In the genomic region with DNA sequence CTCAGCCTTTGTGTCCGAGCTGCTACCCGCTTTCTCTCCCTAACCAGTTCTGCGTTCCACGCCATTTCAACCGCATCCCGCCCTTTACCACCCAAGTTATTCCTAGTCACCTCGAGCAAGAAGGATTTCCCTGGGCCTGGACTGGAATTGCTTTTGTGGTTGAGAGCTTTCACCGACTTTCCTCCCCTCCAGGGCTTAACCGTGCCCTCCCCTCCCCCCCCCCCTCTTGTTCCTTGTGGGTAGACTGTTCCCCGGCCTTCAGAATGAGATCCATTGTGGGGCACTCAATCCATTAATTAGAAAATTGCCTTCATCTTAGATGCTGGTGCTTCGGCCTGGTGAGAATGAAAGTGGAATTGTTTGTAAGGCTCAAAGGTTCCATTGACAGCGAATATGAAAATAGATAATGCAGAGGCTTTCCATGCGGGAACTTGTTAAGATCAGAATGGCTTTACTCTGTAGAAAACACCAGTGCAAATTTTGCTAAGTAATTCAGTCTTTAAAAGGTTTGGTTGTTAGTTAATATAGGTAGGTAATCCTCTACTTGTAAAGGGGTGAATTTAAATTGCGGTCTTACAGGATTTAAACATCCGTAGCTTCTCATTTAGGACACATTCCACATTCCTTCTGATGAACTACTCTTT, we compare ENCODE assay signal across 8 mouse cellular contexts. TPM values are rescaled to one million over a fixed set of nuclear protein-coding genes. Genes with fewer than 3 reads are reported as not detected.
A peak's percentile ranks its signal among the peaks of the same experiment; 100 is the strongest.
DNase-seq lines count a peak whose midpoint lies in the region; ATAC-seq and TF ChIP-seq lines count a peak whose summit lies in the region.

No protein-coding gene starts in this region.

- 51% methylated on average over 15 of the region's 15 CpGs for WGBS in embryonic facial prominence, embryonic 12.5 days
- 50% methylated on average over 15 of the region's 15 CpGs for WGBS in hindbrain, embryonic 15.5 days
- WGBS in midbrain, postnatal 0 days: 50% methylated on average over 14 of the region's 15 CpGs

- peak overlapping the region; percentile 10; the same call in 1 of the 2 replicates for H3K27ac ChIP-seq in gastrocnemius, adult 2 months
- peak overlapping the region; percentile 94 for H3K27ac ChIP-seq in embryonic facial prominence, embryonic 12.5 days
- H3K27ac ChIP-seq in hindbrain, embryonic 15.5 days (replicated peaks): peak overlapping the region; percentile 89
- peak overlapping the region; percentile 51; the same call in 1 of the 2 replicates for H3K27ac ChIP-seq in midbrain, postnatal 0 days (ENCODE audit: low read depth, low read length)

- peaks cover 23% of the 10 kb centered on the region; the same call in 1 of the 2 replicates for H3K4me1 ChIP-seq in embryonic facial prominence, embryonic 12.5 days
- peaks cover 12% of the 10 kb centered on the region for H3K4me1 ChIP-seq in hindbrain, embryonic 15.5 days (replicated peaks)
- no peaks in the 10 kb centered on the region; the same call in 1 of the 2 replicates for H3K4me1 ChIP-seq in midbrain, postnatal 0 days (ENCODE audit: insufficient read depth, low read length)

- peak overlapping the region; percentile 19 for H3K9ac ChIP-seq in embryonic facial prominence, embryonic 12.5 days
- H3K9ac ChIP-seq in hindbrain, embryonic 15.5 days: no peak overlapping the region
- H3K9ac ChIP-seq in midbrain, postnatal 0 days (replicated peaks; ENCODE audit: low read length, poor library complexity, severe bottlenecking): no peak overlapping the region

- peak overlapping the region; percentile 33 for H3K4me2 ChIP-seq in embryonic facial prominence, embryonic 12.5 days (replicated peaks)
- H3K4me2 ChIP-seq in hindbrain, embryonic 15.5 days: peak overlapping the region; percentile 53
- H3K4me2 ChIP-seq in midbrain, postnatal 0 days (ENCODE audit: low read depth, low read length, poor library complexity, severe bottlenecking): peak overlapping the region; percentile 1; the same call in 1 of the 2 replicates

- ATAC-seq in embryonic facial prominence, embryonic 12.5 days (ENCODE audit: insufficient number of reproducible peaks, insufficient read depth, low FRiP score, low TSS enrichment): no peak
- no peak for ATAC-seq in hindbrain, embryonic 15.5 days (ENCODE audit: low FRiP score, low read depth)
- ATAC-seq in midbrain, postnatal 0 days (ENCODE audit: low FRiP score): no peak
- ATAC-seq in granulocyte monocyte progenitor cell, adult 5-6 weeks (replicated peaks; ENCODE audit: poor library complexity, severe bottlenecking): no peak

- intact Hi-C loops in gastrocnemius, adult 2 months (cut with DNase I): loop anchor here (2.0 kb wide), 1 partner anchor 51 kb away; no protein-coding TSS in a partner anchor

- TF ChIP-seq CTCF in gastrocnemius, adult 2 months (IDR thresholded peaks at IDR 0.05): no peak
- TF ChIP-seq CTCF in midbrain, postnatal 0 days (IDR thresholded peaks at IDR 0.05): no peak

- peak overlapping the region; percentile 78 for H3K4me3 ChIP-seq in gastrocnemius, adult 2 months
- no peak overlapping the region for H3K4me3 ChIP-seq in embryonic facial prominence, embryonic 12.5 days
- 0 out of 2 replicates have a peak overlapping the region, but pooled peaks have one; percentile 0 for H3K4me3 ChIP-seq in hindbrain, embryonic 15.5 days
- H3K4me3 ChIP-seq in midbrain, postnatal 0 days (ENCODE audit: low read depth, low read length): no peak overlapping the region

- peaks cover 56% of the 10 kb centered on the region for H3K9me3 ChIP-seq in embryonic facial prominence, embryonic 12.5 days
- peaks cover 15% of the 10 kb centered on the region; the same call in 1 of the 2 replicates for H3K9me3 ChIP-seq in hindbrain, embryonic 15.5 days
- H3K9me3 ChIP-seq in midbrain, postnatal 0 days (ENCODE audit: low read length): peaks cover 12% of the 10 kb centered on the region; the same call in 1 of the 2 replicates

- no peaks in the 10 kb centered on the region for H3K27me3 ChIP-seq in embryonic facial prominence, embryonic 12.5 days
- no peaks in the 10 kb centered on the region for H3K27me3 ChIP-seq in hindbrain, embryonic 15.5 days
- no peaks in the 10 kb centered on the region for H3K27me3 ChIP-seq in midbrain, postnatal 0 days (ENCODE audit: insufficient read depth, low read length)

- no peaks in the 10 kb centered on the region for H3K36me3 ChIP-seq in embryonic facial prominence, embryonic 12.5 days
- H3K36me3 ChIP-seq in hindbrain, embryonic 15.5 days: no peaks in the 10 kb centered on the region
- no peaks in the 10 kb centered on the region for H3K36me3 ChIP-seq in midbrain, postnatal 0 days (ENCODE audit: insufficient read depth, low read length)

- no peak for DNase-seq in gastrocnemius, adult 2 months
- DNase-seq in gastrocnemius, postnatal 10 days: no peak
- no peak for DNase-seq in midbrain, postnatal 0 days (ENCODE audit: low spot score)
- DNase-seq in ovary, adult 18-20 months (ENCODE audit: low spot score): no peak
- DNase-seq in layer of hippocampus, postnatal 36 days: no peak

RNA-seq across cellular contexts. Expression of gene Mest, which starts 12.5 kb away (rescaled TPM):
- total RNA-seq in gastrocnemius, adult 2 months (2021): 1 to 10 TPM; 1.6 to 2.4 TPM
- total RNA-seq in gastrocnemius, postnatal 10 days (2021): 100 to 1,000 TPM; 211 to 268 TPM
- polyA plus RNA-seq in embryonic facial prominence, embryonic 12.5 days (2016; fragmentation: Nextera tagmentation; extraction: Ambion mirVana): 1,207 and 1,222 TPM in 2 replicates
- polyA plus RNA-seq in hindbrain, embryonic 15.5 days (2015; fragmentation: Nextera tagmentation; extraction: Ambion mirVana): 321 and 324 TPM in 2 replicates
- total RNA-seq in midbrain, postnatal 0 days (2014; rRNA removed): 323 and 367 TPM in 2 replicates
- polyA plus RNA-seq in midbrain, postnatal 0 days (2015; fragmentation: Nextera tagmentation; extraction: Ambion mirVana): 109 and 165 TPM in 2 replicates
- total RNA-seq in granulocyte monocyte progenitor cell, adult 5-6 weeks (2014; fragmentation: Nextera tagmentation): not detected in 2 replicates
- 0.09 TPM in 1 of 2 replicates, not detected in the other for total RNA-seq in granulocyte monocyte progenitor cell, adult 5-6 weeks (2017)
- 10 to 100 TPM; 48.4 to 52.7 TPM for total RNA-seq in layer of hippocampus, postnatal 36 days (2021)

RNA-seq across cellular contexts. Expression of gene Cep41, which starts 42.3 kb away (rescaled TPM):
- total RNA-seq in gastrocnemius, adult 2 months (2021): 1 to 10 TPM in 1 of 2 experiments, under 1 TPM in 1; 0.20 to 1.6 TPM
- 1 to 10 TPM; 3.4 to 3.7 TPM for total RNA-seq in gastrocnemius, postnatal 10 days (2021)
- 23.8 and 26.3 TPM in 2 replicates for polyA plus RNA-seq in embryonic facial prominence, embryonic 12.5 days (2016; fragmentation: Nextera tagmentation; extraction: Ambion mirVana)
- polyA plus RNA-seq in hindbrain, embryonic 15.5 days (2015; fragmentation: Nextera tagmentation; extraction: Ambion mirVana): 11.7 and 12.7 TPM in 2 replicates
- total RNA-seq in midbrain, postnatal 0 days (2014; rRNA removed): 8.1 and 15.7 TPM in 2 replicates
- polyA plus RNA-seq in midbrain, postnatal 0 days (2015; fragmentation: Nextera tagmentation; extraction: Ambion mirVana): 8.3 and 9.5 TPM in 2 replicates
- total RNA-seq in granulocyte monocyte progenitor cell, adult 5-6 weeks (2014; fragmentation: Nextera tagmentation): 3.4 and 3.7 TPM in 2 replicates
- 3.2 and 6.1 TPM in 2 replicates for total RNA-seq in granulocyte monocyte progenitor cell, adult 5-6 weeks (2017)
- 1 to 10 TPM; 6.7 to 6.8 TPM for total RNA-seq in layer of hippocampus, postnatal 36 days (2021)

Comparison
In these comparisons a context has a peak if more than half of its experiments do, and no peak if none do; other contexts are left out.
1. RNA of gene Mest, which starts 12.5 kb away (total RNA-seq): 323 to 367 TPM in midbrain, postnatal 0 days, 211 to 268 TPM in gastrocnemius, postnatal 10 days and 48.4 to 52.7 TPM in layer of hippocampus, postnatal 36 days; 1.6 to 2.4 TPM in gastrocnemius, adult 2 months and 0.09 TPM in granulocyte monocyte progenitor cell, adult 5-6 weeks; every median in the first group is over 10 times any median in the second.
2. H3K27ac ChIP-seq: peak in every context shown above with its lines; median percentile 94 in embryonic facial prominence, embryonic 12.5 days; 89 in hindbrain, embryonic 15.5 days; 51 in midbrain, postnatal 0 days; 10 in gastrocnemius, adult 2 months.
3. H3K4me3 ChIP-seq: peak in gastrocnemius, adult 2 months (single experiment) and hindbrain, embryonic 15.5 days (single experiment); none in embryonic facial prominence, embryonic 12.5 days (single experiment) and midbrain, postnatal 0 days (single experiment).
4. H3K4me2 ChIP-seq: peak in every context shown above with its lines; median percentile 53 in hindbrain, embryonic 15.5 days; 33 in embryonic facial prominence, embryonic 12.5 days; 1 in midbrain, postnatal 0 days.